Mouse (Mus musculus): ENCODE measurements at regions not wholly inside any gene's neighbourhood (a gene's known extent, or its start where the extent isn't known, plus 50 kb on each side); places are given as distances from the start of the nearest gene placed in this dataset.
A peak's percentile ranks its signal among the peaks of the same experiment; 100 is the strongest.

DNA sequence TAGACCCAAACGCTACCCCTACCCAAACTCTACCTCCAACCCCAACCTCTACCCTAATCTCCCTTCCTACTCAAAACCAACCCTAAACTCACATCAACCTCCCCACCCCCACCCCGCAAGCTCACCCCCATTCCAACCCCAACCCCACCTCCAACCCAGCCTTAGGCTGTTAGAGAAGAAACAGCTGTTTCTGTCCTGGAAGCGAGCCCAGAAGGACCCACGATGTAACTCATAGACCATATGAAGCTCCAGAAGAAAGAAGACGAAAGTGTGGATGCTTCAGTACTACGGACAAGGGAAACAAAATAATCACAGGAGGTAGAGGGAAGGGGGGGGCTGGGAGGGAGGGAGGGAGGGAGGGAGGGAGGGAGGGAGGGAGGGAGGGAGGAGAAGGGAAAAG is 58.4 kb downstream of the Sox11 start:
- H3K27me3 ChIP-seq: no peaks in the 10 kb centered on the region
- H3K27ac ChIP-seq: no peak overlapping the region
- no peak overlapping the region for H3K4me3 ChIP-seq
- H3K9ac ChIP-seq: no peak overlapping the region
- no peak for ATAC-seq (ENCODE audit: insufficient number of reproducible peaks, low FRiP score, low TSS enrichment, low read depth)
- 31% methylated on average over 6 of the region's 6 CpGs for WGBS
- no peaks in the 10 kb centered on the region for H3K36me3 ChIP-seq
- H3K9me3 ChIP-seq: no peaks in the 10 kb centered on the region
- H3K4me2 ChIP-seq: no peak overlapping the region
- peaks cover 3% of the 10 kb centered on the region; the same call in 1 of the 2 replicates for H3K4me1 ChIP-seq

DNA sequence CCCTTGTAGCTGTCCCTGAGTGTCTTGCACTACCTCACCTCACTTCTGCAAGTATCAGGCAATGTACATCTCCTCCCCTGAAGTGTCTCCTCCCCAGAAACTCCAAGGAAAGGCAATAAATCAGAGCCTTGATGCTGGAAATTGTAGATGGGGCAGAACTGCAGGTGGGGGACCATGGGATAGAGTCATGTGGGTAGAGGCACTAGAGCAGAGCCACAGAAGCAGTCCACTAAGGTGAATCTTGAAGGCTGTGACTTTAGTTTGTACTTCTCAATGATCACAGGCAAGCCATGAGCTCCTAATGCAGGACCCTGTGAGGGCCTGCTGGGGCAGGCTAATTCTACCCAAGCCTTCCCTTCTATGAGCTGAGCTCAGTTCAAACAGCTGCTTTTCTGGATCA is 80.4 kb downstream of the Sox11 start:
- Histone ChIP-seq H3K4me1 (peaks cover 5% of the 10 kb centered on the region; the same call in 1 of the 2 replicates), H3K36me3 (no peaks in the 10 kb centered on the region)
- ATAC-seq (ENCODE audit: insufficient number of reproducible peaks, low FRiP score, low TSS enrichment, low read depth): no peak

DNA sequence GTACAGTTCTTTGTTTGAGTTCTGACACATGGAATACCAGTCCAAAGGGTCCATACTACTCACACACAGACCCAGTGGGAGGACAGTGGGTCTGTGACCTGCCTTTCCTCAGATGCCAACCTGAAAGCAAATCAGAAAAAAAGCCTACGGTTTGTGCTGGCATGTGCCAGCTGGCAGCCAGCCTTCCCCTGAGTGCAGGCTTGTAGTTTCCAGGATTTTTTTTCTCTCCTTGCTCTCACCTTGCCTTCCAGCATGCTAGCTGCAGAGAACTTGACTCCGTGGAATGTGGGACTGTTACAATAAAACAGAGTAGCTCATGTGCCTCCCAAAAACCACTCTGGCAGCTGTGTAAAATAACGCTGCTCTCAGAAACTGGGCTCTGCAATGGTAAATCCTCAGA is 88.2 kb downstream of the Sox11 start:
- Histone ChIP-seq H3K27me3 (no peaks in the 10 kb centered on the region), H3K4me3 (no peak overlapping the region), H3K9ac (no peak overlapping the region), H3K27ac (peak overlapping the region; percentile 54), H3K9me3 (no peaks in the 10 kb centered on the region), H3K4me2 (no peak overlapping the region), H3K4me1 (peaks cover 17% of the 10 kb centered on the region), H3K36me3 (no peaks in the 10 kb centered on the region)
- 6% methylated on average over 3 of the region's 3 CpGs for WGBS
- peak; percentile 40; the same call in 1 of the 2 replicates for ATAC-seq (ENCODE audit: insufficient number of reproducible peaks, low FRiP score, low TSS enrichment, low read depth)

More for the DNA sequence above, 80.4 kb downstream of the Sox11 start:
- Histone ChIP-seq H3K9ac (no peak overlapping the region), H3K27ac (no peak overlapping the region), H3K9me3 (no peaks in the 10 kb centered on the region), H3K4me2 (no peak overlapping the region), H3K27me3 (no peaks in the 10 kb centered on the region), H3K4me3 (no peak overlapping the region)

DNA sequence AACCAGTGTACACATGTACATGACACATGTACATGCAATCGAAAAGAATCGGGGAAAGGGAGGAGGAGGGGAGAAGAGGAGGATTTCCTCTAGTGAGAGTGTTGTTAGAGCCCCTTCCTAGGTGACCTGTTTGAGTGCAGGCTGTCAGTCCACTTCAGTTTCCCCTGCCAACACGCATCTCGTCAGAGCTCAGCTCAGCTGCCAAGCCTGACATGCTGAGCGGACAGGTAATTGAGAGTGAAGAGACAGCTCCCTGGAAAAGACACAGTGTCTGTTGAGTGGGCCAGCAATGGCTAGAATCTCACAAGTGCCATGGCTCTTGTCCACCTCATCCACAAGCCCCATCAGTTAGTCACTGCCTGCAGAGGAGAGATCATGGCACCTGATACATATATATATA is 90.9 kb downstream of the Sox11 start:
- Histone ChIP-seq H3K4me1 (peaks cover 22% of the 10 kb centered on the region), H3K36me3 (no peaks in the 10 kb centered on the region), H3K27ac (no peak overlapping the region), H3K4me3 (no peak overlapping the region), H3K27me3 (no peaks in the 10 kb centered on the region), H3K9ac (no peak overlapping the region), H3K9me3 (no peaks in the 10 kb centered on the region), H3K4me2 (no peak overlapping the region)
- 77% methylated on average over 5 of the region's 5 CpGs for WGBS
- no peak for ATAC-seq (ENCODE audit: insufficient number of reproducible peaks, low FRiP score, low TSS enrichment, low read depth)

DNA sequence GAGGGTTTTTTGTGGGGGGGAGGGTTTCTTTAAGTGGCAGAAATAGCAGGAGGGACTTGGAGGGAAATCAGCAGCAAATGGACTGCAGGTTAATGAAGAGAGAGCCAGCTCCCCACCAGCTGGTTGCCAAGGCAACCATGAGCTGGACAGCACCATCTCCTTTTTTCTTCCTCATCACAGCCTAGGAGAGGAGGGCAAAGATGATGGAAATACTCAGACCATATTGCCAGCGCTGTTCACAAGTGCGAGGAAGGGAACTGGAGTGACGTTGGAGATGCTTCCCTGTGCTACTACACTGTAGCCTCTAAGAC is 93.9 kb downstream of the Sox11 start:
- Histone ChIP-seq H3K4me1 (peaks cover 6% of the 10 kb centered on the region), H3K27ac (no peak overlapping the region)
- 70% methylated on average over 3 of the region's 3 CpGs for WGBS

DNA sequence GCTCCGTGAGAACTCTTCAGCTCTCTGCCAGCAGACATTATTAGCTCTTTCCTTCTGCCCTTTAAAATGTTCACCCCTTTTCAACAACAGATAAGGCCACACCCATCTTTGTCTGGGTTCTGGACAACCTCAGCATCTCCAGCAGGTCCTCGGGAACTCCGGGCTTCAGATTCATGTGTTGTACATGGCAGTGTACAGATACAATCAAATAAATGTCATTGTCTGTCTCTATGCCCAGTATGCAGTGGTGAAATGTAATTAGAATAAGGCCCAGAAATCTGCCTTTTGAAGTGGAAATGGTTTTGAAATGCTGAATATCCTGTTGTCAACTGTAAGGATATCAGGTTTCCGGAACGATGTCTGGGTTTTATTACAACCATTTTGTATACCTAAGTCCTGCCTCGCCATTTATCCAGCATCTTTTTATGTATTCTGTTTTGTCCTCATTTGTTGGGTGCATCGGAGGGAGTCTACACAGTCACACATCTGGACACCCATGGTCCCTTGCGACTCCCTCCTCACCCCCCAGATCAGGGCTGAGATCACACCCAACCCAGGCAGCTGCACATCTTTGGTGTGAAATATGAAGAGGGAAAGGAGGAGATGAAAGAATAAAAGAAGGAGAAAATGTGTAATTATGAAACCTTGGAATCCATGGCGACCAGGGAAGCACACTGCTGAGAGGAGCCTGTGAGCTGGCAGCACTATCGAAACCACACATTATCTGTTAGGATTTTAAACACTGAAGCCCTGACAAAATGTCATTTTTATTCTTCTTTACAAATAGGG is 94.4 kb downstream of the Sox11 start:
- Histone ChIP-seq H3K4me2 (no peak overlapping the region), H3K4me3 (no peak overlapping the region), H3K4me1 (peaks cover 5% of the 10 kb centered on the region; the same call in 1 of the 2 replicates), H3K27me3 (no peaks in the 10 kb centered on the region), H3K36me3 (no peaks in the 10 kb centered on the region), H3K9me3 (no peaks in the 10 kb centered on the region), H3K27ac (no peak overlapping the region), H3K9ac (no peak overlapping the region)
- WGBS: 49% methylated on average over 10 of the region's 10 CpGs
- ATAC-seq (ENCODE audit: insufficient number of reproducible peaks, low FRiP score, low TSS enrichment, low read depth): no peak

More for the DNA sequence above, 93.9 kb downstream of the Sox11 start:
- Histone ChIP-seq H3K9ac (no peak overlapping the region), H3K4me3 (no peak overlapping the region), H3K9me3 (no peaks in the 10 kb centered on the region), H3K27me3 (no peaks in the 10 kb centered on the region), H3K4me2 (no peak overlapping the region), H3K36me3 (no peaks in the 10 kb centered on the region)
- ATAC-seq (ENCODE audit: insufficient number of reproducible peaks, low FRiP score, low TSS enrichment, low read depth): no peak

DNA sequence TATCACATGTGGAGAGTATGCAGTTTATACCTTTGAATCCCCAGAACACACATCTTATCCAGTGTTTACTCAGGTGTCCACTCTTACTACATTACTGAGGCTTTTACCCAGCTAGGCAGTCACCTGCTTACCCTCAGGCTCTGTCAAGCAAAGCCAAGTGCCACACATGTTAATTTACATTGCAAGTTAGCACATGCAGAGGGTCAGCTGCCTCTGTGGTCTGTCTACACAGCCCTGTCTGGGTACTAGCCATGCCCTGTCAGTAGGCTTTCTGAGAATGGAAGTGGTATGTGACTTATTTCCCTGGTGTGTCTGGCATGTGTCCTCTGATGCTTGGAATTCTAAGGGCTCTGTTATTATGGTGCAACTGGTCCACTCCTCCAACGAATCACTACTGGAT is 106.6 kb downstream of the Sox11 start:
- WGBS: 50% methylated on average over 1 of the region's 1 CpGs
- ATAC-seq (ENCODE audit: insufficient number of reproducible peaks, low FRiP score, low TSS enrichment, low read depth): no peak
- no peak overlapping the region for H3K4me2 ChIP-seq
- H3K36me3 ChIP-seq: no peaks in the 10 kb centered on the region
- no peaks in the 10 kb centered on the region for H3K9me3 ChIP-seq
- no peak overlapping the region for H3K9ac ChIP-seq
- no peak overlapping the region for H3K4me3 ChIP-seq
- no peaks in the 10 kb centered on the region for H3K4me1 ChIP-seq
- H3K27me3 ChIP-seq: no peaks in the 10 kb centered on the region
- H3K27ac ChIP-seq: no peak overlapping the region

DNA sequence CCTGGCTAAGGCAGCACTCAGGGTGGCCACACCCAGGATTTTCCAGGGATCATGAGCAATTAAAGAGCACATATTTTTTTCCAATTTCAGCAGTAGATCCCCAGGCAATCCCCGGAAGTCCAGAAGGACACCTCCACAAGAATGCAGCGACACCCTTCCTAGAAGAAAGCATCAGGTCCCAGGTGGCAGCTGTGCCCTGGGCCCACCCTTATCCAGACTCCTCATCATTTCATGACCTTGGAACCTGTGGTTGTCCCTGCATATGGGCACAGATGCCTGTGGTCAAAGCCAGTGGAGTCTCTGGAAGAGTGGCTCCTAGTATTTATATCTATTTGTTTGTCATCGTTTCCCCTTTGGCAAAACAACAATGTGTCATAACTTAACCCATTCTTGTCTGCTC is 120.8 kb downstream of the Sox11 start:
- H3K36me3 ChIP-seq: no peaks in the 10 kb centered on the region
- 81% methylated on average over 3 of the region's 3 CpGs for WGBS
- no peak for ATAC-seq (ENCODE audit: insufficient number of reproducible peaks, low FRiP score, low TSS enrichment, low read depth)

DNA sequence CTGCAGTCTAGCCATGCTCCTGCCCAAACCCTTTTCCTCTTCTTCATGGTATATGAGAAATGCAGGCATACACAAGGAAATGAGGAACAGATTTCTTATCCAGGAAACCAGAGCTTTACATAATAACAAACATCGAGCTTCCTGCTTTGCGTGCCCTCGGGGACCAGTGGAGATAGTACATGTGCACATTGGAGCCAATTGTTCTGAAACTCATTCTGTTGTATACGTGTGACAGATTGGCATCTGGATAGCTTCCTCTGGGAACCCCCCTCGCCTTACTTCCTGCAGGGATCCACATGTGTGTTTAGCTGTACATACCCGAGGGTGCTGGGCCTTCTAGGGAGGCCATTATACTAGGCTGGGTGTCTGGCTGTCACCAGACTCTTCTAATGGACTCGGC is 141.2 kb downstream of the Sox11 start:
- WGBS: 41% methylated on average over 7 of the region's 7 CpGs
- no peak overlapping the region for H3K9ac ChIP-seq
- no peaks in the 10 kb centered on the region for H3K27me3 ChIP-seq
- ATAC-seq (ENCODE audit: insufficient number of reproducible peaks, low FRiP score, low TSS enrichment, low read depth): no peak
- no peaks in the 10 kb centered on the region for H3K4me1 ChIP-seq
- H3K4me3 ChIP-seq: no peak overlapping the region
- no peak overlapping the region for H3K27ac ChIP-seq
- H3K9me3 ChIP-seq: no peaks in the 10 kb centered on the region
- no peaks in the 10 kb centered on the region for H3K36me3 ChIP-seq
- no peak overlapping the region for H3K4me2 ChIP-seq

More for the DNA sequence above, 120.8 kb downstream of the Sox11 start:
- no peak overlapping the region for H3K4me2 ChIP-seq
- no peak overlapping the region for H3K4me3 ChIP-seq
- no peaks in the 10 kb centered on the region for H3K9me3 ChIP-seq
- no peak overlapping the region for H3K27ac ChIP-seq
- H3K27me3 ChIP-seq: no peaks in the 10 kb centered on the region
- no peaks in the 10 kb centered on the region for H3K4me1 ChIP-seq
- no peak overlapping the region for H3K9ac ChIP-seq

DNA sequence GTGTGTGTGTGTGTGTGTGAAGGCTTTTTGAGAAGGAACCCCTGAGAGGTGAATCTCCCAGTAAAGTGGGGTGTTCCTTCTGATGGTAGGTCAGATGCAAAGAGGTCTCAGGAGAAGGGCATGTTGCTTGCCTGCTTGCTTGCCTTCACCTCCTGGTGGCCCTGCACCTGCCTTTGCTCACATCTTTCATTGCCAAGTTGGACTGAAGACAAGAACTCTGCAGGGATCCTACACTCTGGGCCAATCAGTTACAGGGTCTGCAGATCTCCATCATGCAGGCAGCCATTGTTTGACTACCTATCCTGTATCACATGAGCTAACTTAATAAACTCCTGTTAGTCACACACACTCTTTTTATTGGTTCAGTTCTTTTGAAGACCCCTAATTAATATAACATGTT is 148.4 kb downstream of the Sox11 start:
- no peak for ATAC-seq (ENCODE audit: insufficient number of reproducible peaks, low FRiP score, low TSS enrichment, low read depth)
- H3K27ac ChIP-seq: no peak overlapping the region
- no peaks in the 10 kb centered on the region for H3K4me1 ChIP-seq
- no peak overlapping the region for H3K9ac ChIP-seq
- no peak overlapping the region for H3K4me3 ChIP-seq
- H3K9me3 ChIP-seq: no peaks in the 10 kb centered on the region; the same call in 1 of the 2 replicates
- no peaks in the 10 kb centered on the region for H3K27me3 ChIP-seq
- H3K4me2 ChIP-seq: no peak overlapping the region
- H3K36me3 ChIP-seq: no peaks in the 10 kb centered on the region

DNA sequence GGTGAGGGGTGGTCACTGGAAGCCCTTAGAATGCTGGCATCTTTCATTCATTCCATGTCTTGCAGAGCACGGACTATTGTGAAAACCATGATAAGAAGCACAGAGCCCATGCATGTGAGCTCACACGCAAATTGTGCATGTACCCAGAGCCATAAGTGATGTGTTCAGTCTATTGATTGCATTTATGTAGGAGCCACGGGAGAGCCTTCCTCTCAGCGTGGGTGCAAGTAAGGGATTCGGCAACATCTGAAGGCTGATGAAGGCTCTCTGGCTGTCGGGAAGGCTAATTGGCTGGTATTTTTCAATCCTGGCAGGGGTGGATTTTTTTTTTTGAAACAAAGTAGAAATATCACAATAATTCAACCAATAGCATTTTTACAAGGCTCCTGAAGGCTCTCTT is 150.5 kb downstream of the Sox11 start:
- Histone ChIP-seq H3K27ac (no peak overlapping the region), H3K9ac (no peak overlapping the region), H3K9me3 (no peaks in the 10 kb centered on the region; the same call in 1 of the 2 replicates), H3K27me3 (no peaks in the 10 kb centered on the region), H3K36me3 (no peaks in the 10 kb centered on the region), H3K4me3 (no peak overlapping the region), H3K4me2 (no peak overlapping the region), H3K4me1 (peaks cover 4% of the 10 kb centered on the region; the same call in 1 of the 2 replicates)
- WGBS: 58% methylated on average over 6 of the region's 6 CpGs
- ATAC-seq (ENCODE audit: insufficient number of reproducible peaks, low FRiP score, low TSS enrichment, low read depth): no peak

DNA sequence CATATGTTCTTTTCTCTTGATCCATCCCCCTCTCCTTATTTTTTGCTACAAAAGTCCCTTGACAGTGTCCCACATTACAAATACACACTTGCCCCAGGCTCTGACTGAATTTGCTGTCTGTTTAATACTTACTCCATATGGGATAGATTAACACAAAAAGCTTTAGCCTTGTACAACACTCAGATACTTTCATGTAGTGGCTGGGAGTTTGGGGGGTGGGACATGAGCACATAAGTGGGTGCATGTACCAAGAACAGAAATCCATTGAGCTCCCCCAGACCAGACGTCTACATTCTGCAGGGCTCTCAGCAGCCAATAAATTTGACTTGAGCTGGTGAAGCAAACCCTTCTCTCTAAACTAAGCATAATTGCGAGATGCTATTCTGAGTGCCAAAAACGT is 154.9 kb downstream of the Sox11 start:
- H3K27me3 ChIP-seq: no peaks in the 10 kb centered on the region
- H3K27ac ChIP-seq: peak overlapping the region; percentile 68; the same call in 1 of the 2 replicates
- H3K4me3 ChIP-seq: no peak overlapping the region
- H3K9ac ChIP-seq: no peak overlapping the region
- H3K4me2 ChIP-seq: no peak overlapping the region
- H3K9me3 ChIP-seq: no peaks in the 10 kb centered on the region; the same call in 1 of the 2 replicates
- 21% methylated on average over 3 of the region's 3 CpGs for WGBS
- peak; percentile 40; the same call in 1 of the 2 replicates for ATAC-seq (ENCODE audit: insufficient number of reproducible peaks, low FRiP score, low TSS enrichment, low read depth)
- no peaks in the 10 kb centered on the region for H3K36me3 ChIP-seq
- H3K4me1 ChIP-seq: peaks cover 16% of the 10 kb centered on the region

Data from limb, embryonic 15.5 days (tissue).